23 mouse cellular contexts compared by ENCODE assay signal in the genomic region with DNA sequence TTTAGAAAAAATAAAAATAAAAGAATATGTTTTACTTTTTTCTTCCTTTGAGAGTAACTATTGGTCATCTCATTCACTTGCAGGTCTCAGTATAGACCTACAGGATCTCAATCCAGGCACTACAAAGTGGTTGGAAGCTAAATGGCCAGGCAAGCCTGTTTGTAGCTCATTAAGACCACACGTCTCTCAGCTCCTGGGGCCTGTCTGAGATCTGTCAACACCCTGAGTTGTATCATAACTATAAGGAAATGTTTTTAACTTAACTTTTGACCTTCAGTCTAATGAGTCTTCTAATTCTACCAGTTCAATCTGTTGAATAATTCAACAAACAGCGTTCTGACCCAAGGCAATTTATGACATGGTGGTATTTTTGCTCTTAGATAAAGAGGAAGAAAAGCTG. TPM values are rescaled to one million over a fixed set of nuclear protein-coding genes. Genes with fewer than 3 reads are reported as not detected.
DNase-seq lines count a peak whose midpoint lies in the region; ATAC-seq and TF ChIP-seq lines count a peak whose summit lies in the region.
"Had no signal": no experiment of that assay in that cellular context is flagged by ENCODE, and none has a peak within 500 bp of the region (broad histone marks: within the 10 kb centered on the region; RNA-seq: fewer than 3 reads in every experiment).

No protein-coding gene starts in this region.

- H3K4me2 ChIP-seq in lung, embryonic 14.5 days = no peak overlapping the region
- H3K4me2 ChIP-seq in midbrain, embryonic 13.5 days (replicated peaks) = no peak overlapping the region
- H3K4me2 ChIP-seq: embryonic facial prominence, embryonic 13.5 days; forebrain, embryonic 12.5 days; heart, embryonic 13.5 days; hindbrain, embryonic 12.5 days had no signal

- 26% methylated on average over 2 of the region's 2 CpGs for WGBS in lung, embryonic 14.5 days
- 59% methylated on average over 2 of the region's 2 CpGs for WGBS in midbrain, embryonic 13.5 days
- 92% methylated on average over 2 of the region's 2 CpGs for WGBS in midbrain, embryonic 10.5 days
- 38% methylated on average over 2 of the region's 2 CpGs for WGBS in limb, embryonic 10.5 days

- no peak overlapping the region for H3K4me3 ChIP-seq in lung, embryonic 14.5 days (ENCODE audit: low read depth, low read length)
- no peak overlapping the region for H3K4me3 ChIP-seq in midbrain, embryonic 13.5 days (replicated peaks)
- no peak overlapping the region for H3K4me3 ChIP-seq in midbrain, embryonic 10.5 days
- no peak overlapping the region for H3K4me3 ChIP-seq in limb, embryonic 10.5 days
- H3K4me3 ChIP-seq: embryonic facial prominence, embryonic 13.5 days; forebrain, embryonic 12.5 days; gastrocnemius, adult 2 months; heart, embryonic 13.5 days; hindbrain, embryonic 12.5 days had no signal

- H3K9ac ChIP-seq in lung, embryonic 14.5 days = no peak overlapping the region
- H3K9ac ChIP-seq in midbrain, embryonic 13.5 days (replicated peaks) = no peak overlapping the region
- H3K9ac ChIP-seq: embryonic facial prominence, embryonic 13.5 days; forebrain, embryonic 12.5 days; heart, embryonic 13.5 days; hindbrain, embryonic 12.5 days had no signal

- no peaks in the 10 kb centered on the region for H3K4me1 ChIP-seq in lung, embryonic 14.5 days (ENCODE audit: insufficient read depth)
- 0 out of 2 replicates have a peak, but pooled peaks cover 3% of the 10 kb centered on the region for H3K4me1 ChIP-seq in midbrain, embryonic 13.5 days (replicated peaks)
- no peaks in the 10 kb centered on the region for H3K4me1 ChIP-seq in midbrain, embryonic 10.5 days
- H3K4me1 ChIP-seq in limb, embryonic 10.5 days = peaks cover 19% of the 10 kb centered on the region
- H3K4me1 ChIP-seq: embryonic facial prominence, embryonic 13.5 days; forebrain, embryonic 12.5 days had no signal

- no peaks in the 10 kb centered on the region for H3K36me3 ChIP-seq in lung, embryonic 14.5 days (ENCODE audit: insufficient read depth)
- H3K36me3 ChIP-seq in midbrain, embryonic 13.5 days = no peaks in the 10 kb centered on the region
- 0 out of 2 replicates have a peak, but pooled peaks cover 6% of the 10 kb centered on the region for H3K36me3 ChIP-seq in midbrain, embryonic 10.5 days
- H3K36me3 ChIP-seq in limb, embryonic 10.5 days = no peaks in the 10 kb centered on the region
- H3K36me3 ChIP-seq: embryonic facial prominence, embryonic 13.5 days; forebrain, embryonic 12.5 days; heart, embryonic 13.5 days; hindbrain, embryonic 12.5 days had no signal

- no peak for TF ChIP-seq CTCF in lung, embryonic 14.5 days (IDR thresholded peaks at IDR 0.05; ENCODE audit: low read depth)

- no peak overlapping the region for H3K27ac ChIP-seq in lung, embryonic 14.5 days (ENCODE audit: low read depth)
- no peak overlapping the region for H3K27ac ChIP-seq in midbrain, embryonic 13.5 days
- no peak overlapping the region for H3K27ac ChIP-seq in midbrain, embryonic 10.5 days (replicated peaks)
- no peak overlapping the region for H3K27ac ChIP-seq in limb, embryonic 10.5 days
- H3K27ac ChIP-seq: embryonic facial prominence, embryonic 13.5 days; forebrain, embryonic 12.5 days; gastrocnemius, adult 2 months; heart, embryonic 13.5 days; hindbrain, embryonic 12.5 days had no signal

- DNase-seq in lung, embryonic 14.5 days = peak; percentile 35
- no peak for DNase-seq in lung, adult 18-20 months
- DNase-seq in midbrain, embryonic 10.5 days (ENCODE audit: low spot score) = no peak
- peak; percentile 34 for DNase-seq in limb, embryonic 10.5 days (ENCODE audit: low spot score)
- DNase-seq in lung, postnatal 4 days = peak; percentile 13 to 27
- no peak for DNase-seq in adrenal gland, adult (ENCODE audit: inconsistent age in 2 of 2, low spot score in 1 of 2)
- DNase-seq: adrenal gland, adult 2 months; adrenal gland, postnatal 36 days; cerebellum, adult 2 months; cerebellum, postnatal 10 days; gastrocnemius, adult 2 months; gastrocnemius, postnatal 25 days; heart, postnatal 36 days had no signal

- ATAC-seq in lung, embryonic 14.5 days (ENCODE audit: insufficient read depth) = 0 out of 2 replicates have a peak, but pooled peaks have one; percentile 41
- ATAC-seq in midbrain, embryonic 13.5 days = 0 out of 2 replicates have a peak, but pooled peaks have one; percentile 40
- ATAC-seq: activated CD4-positive, CD25-positive, alpha-beta regulatory T cell, adult 4 months; forebrain, embryonic 16.5 days; hindbrain, embryonic 16.5 days; Patski had no signal

- H3K9me3 ChIP-seq in lung, embryonic 14.5 days (ENCODE audit: low read depth, low read length) = no peaks in the 10 kb centered on the region
- H3K9me3 ChIP-seq in midbrain, embryonic 13.5 days = no peaks in the 10 kb centered on the region
- H3K9me3 ChIP-seq in midbrain, embryonic 10.5 days (replicated peaks) = no peaks in the 10 kb centered on the region
- H3K9me3 ChIP-seq in limb, embryonic 10.5 days (replicated peaks) = no peaks in the 10 kb centered on the region
- H3K9me3 ChIP-seq: embryonic facial prominence, embryonic 13.5 days; forebrain, embryonic 12.5 days; heart, embryonic 13.5 days; hindbrain, embryonic 12.5 days had no signal

- no peaks in the 10 kb centered on the region for H3K27me3 ChIP-seq in lung, embryonic 14.5 days (ENCODE audit: insufficient read depth, low read length)
- no peaks in the 10 kb centered on the region for H3K27me3 ChIP-seq in midbrain, embryonic 13.5 days
- H3K27me3 ChIP-seq in midbrain, embryonic 10.5 days (ENCODE audit: low read depth, poor library complexity, severe bottlenecking) = no peaks in the 10 kb centered on the region
- no peaks in the 10 kb centered on the region for H3K27me3 ChIP-seq in limb, embryonic 10.5 days (ENCODE audit: low read depth, poor library complexity, severe bottlenecking)
- H3K27me3 ChIP-seq: CH12.LX; embryonic facial prominence, embryonic 13.5 days; forebrain, embryonic 12.5 days; heart, embryonic 13.5 days; hindbrain, embryonic 12.5 days; Patski had no signal

RNA-seq across cellular contexts. Expression of a gene that starts 40.5 kb away (rescaled TPM):
- polyA plus RNA-seq in lung, embryonic 14.5 days (2014; fragmentation: Nextera tagmentation; extraction: Ambion mirVana) = 1.2 TPM in 2 replicates
- 15.2 and 15.4 TPM in 2 replicates for polyA plus RNA-seq in midbrain, embryonic 13.5 days (2015; fragmentation: Nextera tagmentation; extraction: Ambion mirVana)
- polyA plus RNA-seq in midbrain, embryonic 10.5 days (2016; fragmentation: Nextera tagmentation; extraction: Ambion mirVana) = 7.0 and 7.6 TPM in 2 replicates
- polyA plus RNA-seq in limb, embryonic 10.5 days (2016; fragmentation: Nextera tagmentation; extraction: Ambion mirVana) = 1.6 and 2.3 TPM in 2 replicates

Comparison
In these comparisons a context has a peak if more than half of its experiments do, and no peak if none do; other contexts are left out.
1. DNase-seq: peak in lung, embryonic 14.5 days (single experiment), limb, embryonic 10.5 days (single experiment) and lung, postnatal 4 days (2 of 2); none in lung, adult 18-20 months (0 of 2), midbrain, embryonic 10.5 days (single experiment) and adrenal gland, adult (0 of 2).